Mouse (Mus musculus) spleen, adult 2 months (tissue): ENCODE results near the gene Elmsan1.

ENCODE experiments used
- CTCF ChIP-seq: fragments of 200-500 bp; IDR thresholded peaks from 2 replicates; pipeline ENCODE4 v1.5.1; 2011; ENCODE audit warnings: mild to moderate bottlenecking, inconsistent platforms; ENCODE audit not compliant: insufficient read depth, insufficient read length, insufficient replicate concordance; ENCODE audit errors: extremely low read depth
- POLR2A ChIP-seq: fragments of 200-500 bp; IDR thresholded peaks from 2 replicates; pipeline ENCODE4 v1.6.1; 2011; ENCODE audit warnings: low read depth, low read length, inconsistent platforms

DNA sequence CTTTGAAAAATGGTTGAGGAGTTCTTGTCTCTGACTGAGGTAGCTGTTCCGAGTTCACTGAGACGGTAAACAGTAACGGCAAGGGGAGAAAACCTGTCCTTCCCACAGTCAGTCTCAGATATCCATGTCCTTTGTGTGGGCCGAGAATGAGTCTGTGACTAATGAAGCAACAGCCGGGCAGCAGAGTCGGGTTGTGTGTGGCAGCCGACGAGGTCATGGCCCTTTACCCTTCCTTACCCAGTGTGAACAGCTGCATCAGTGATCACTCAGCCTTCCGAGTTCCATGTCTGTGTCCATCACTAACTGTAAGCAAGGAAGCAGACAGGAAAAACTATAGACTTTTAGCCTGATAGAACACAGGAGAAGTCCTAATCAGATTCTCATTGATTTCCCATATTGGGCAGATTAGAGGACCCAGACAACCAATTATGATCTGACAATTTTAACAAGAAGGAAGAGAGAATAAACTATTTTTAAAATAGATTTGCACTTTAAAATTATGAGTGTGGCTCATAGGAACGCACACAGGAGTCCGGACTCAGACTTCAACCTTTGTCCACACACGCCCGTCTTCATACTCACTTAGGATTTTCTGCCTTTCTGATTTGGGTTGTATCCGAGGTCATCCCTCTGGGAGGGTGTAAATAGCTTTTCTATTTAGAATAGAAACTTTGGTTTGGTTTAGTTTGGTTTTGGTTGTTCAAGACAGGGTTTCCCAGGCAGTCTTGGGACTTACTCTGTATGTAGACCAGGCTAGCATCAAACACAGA lies 76.2 kb downstream of the Elmsan1 start:
- no peak for TF ChIP-seq CTCF
- TF ChIP-seq POLR2A, result no peak
